Mouse (Mus musculus) G1E (cell line): Measurements from ENCODE around the gene Ankfy1. TPM values are rescaled to one million over a fixed set of nuclear protein-coding genes. Genes with fewer than 3 reads are reported as not detected.
A peak's percentile ranks its signal among the peaks of the same experiment; 100 is the strongest.

ENCODE experiments used
- ATAC-seq: 2 replicates; pipeline ENCODE4 v1.8.0; 2016; ENCODE audit warnings: mild to moderate bottlenecking; ENCODE audit not compliant: insufficient number of reproducible peaks, poor library complexity, low FRiP score, severe bottlenecking; ENCODE audit errors: extremely low read depth
- DNase-seq: peaks from one replicate; pipeline ENCODE4 v3.0.0; 2012; ENCODE audit warnings: low spot score
- H3K27me3 ChIP-seq: 2 replicates; pipeline ENCODE4 v1.6.1; 2012; ENCODE audit warnings: mild to moderate bottlenecking, low read length, inconsistent platforms; ENCODE audit not compliant: insufficient read depth
- H3K36me3 ChIP-seq: replicated peaks from 2 replicates; pipeline ENCODE3; 2012; ENCODE audit warnings: mild to moderate bottlenecking, inconsistent platforms
- H3K4me1 ChIP-seq: 2 replicates; pipeline ENCODE4 v1.6.1; 2012; ENCODE audit warnings: low read depth, low read length, inconsistent platforms, mixed read lengths; ENCODE audit not compliant: insufficient read depth
- H3K4me3 ChIP-seq: 2 replicates; pipeline ENCODE4 v1.5.1; 2012; ENCODE audit warnings: low read depth, mild to moderate bottlenecking, inconsistent platforms, low read length, moderate library complexity, mixed read lengths
- H3K9me3 ChIP-seq: replicated peaks from 2 replicates; pipeline ENCODE4 v1.6.1; 2012; ENCODE audit warnings: inconsistent platforms
- CTCF ChIP-seq: IDR thresholded peaks from 2 replicates; pipeline ENCODE4 v1.5.1; 2012; ENCODE audit warnings: low read depth, low read length, inconsistent platforms, mixed read lengths
- GATA1 ChIP-seq: IDR thresholded peaks from 2 replicates; pipeline ENCODE4 v1.6.1; 2012; ENCODE audit warnings: borderline replicate concordance, low read length, inconsistent platforms, mixed read lengths
- GATA2 ChIP-seq: IDR thresholded peaks from 2 replicates; pipeline ENCODE4 v1.6.1; 2012; ENCODE audit warnings: low read depth, low read length, inconsistent platforms, borderline replicate concordance
- POLR2AphosphoS5 ChIP-seq: IDR thresholded peaks from 2 replicates; pipeline ENCODE4 v1.6.1; 2012; ENCODE audit warnings: low read depth, low read length, inconsistent platforms; ENCODE audit not compliant: insufficient replicate concordance
- TAL1 ChIP-seq: conservative IDR thresholded peaks from 2 replicates; pipeline ENCODE4 v1.6.1; 2012; ENCODE audit warnings: low read depth, low read length, inconsistent platforms, mixed read lengths
- polyA plus RNA-seq: library from polyadenylated mRNA; stranded (reverse); fragments of >175 nt; gene quantifications from 2 replicates; pipeline ENCODE4 v1.2.3, GENCODE M21; 2012
- total RNA-seq, 2 experiments: library from RNA; stranded (forward) in 1 of 2; stranded (reverse) in 1 of 2; fragments of 200-1000 nt in 1 of 2; fragments of >200 nt in 1 of 2; fragmentation: Nextera tagmentation in 1 of 2; gene quantifications; 2 replicates each; pipeline ENCODE4 v1.2.3; 2014 to 2017

The Ankfy1 gene
- total and polyA plus RNA-seq, 3 experiments: 26.5 to 80.8 (median 63.6) TPM

GRCm38 (mm10) chr11:72664641-72665040 is 25.2 kb upstream of the Ankfy1 start:
- DNase-seq (no peak), ATAC-seq (no peak)
- peaks cover 14% of the 10 kb centered on the region; the same call in 1 of the 2 replicates for H3K4me1 ChIP-seq
- H3K4me3 ChIP-seq: no peak overlapping the region
- TF ChIP-seq POLR2AphosphoS5 (no peak), TAL1 (no peak), GATA1 (no peak), GATA2 (no peak), CTCF (no peak)
- peaks cover 20% of the 10 kb centered on the region for H3K36me3 ChIP-seq
- no peaks in the 10 kb centered on the region for H3K27me3 ChIP-seq
- no peaks in the 10 kb centered on the region for H3K9me3 ChIP-seq

- TF ChIP-seq POLR2AphosphoS5: no peak
- no peak for TF ChIP-seq TAL1
- no peak for TF ChIP-seq GATA2
- TF ChIP-seq CTCF: no peak
- no peak for TF ChIP-seq GATA1
- Histone ChIP-seq H3K27me3 (no peaks in the 10 kb centered on the region), H3K36me3 (peaks cover 43% of the 10 kb centered on the region), H3K4me1 (peaks cover 18% of the 10 kb centered on the region), H3K4me3 (no peak overlapping the region), H3K9me3 (no peaks in the 10 kb centered on the region)
- DNase-seq (no peak), ATAC-seq (no peak)
Measured at GRCm38 (mm10) chr11:72670634-72671033, 19.2 kb upstream of the Ankfy1 start.

GRCm38 (mm10) chr11:72671294-72671988 is 18.4 kb upstream of the Ankfy1 start:
- ATAC-seq (peak; percentile 60; the same call in 1 of the 2 replicates), DNase-seq (no peak)
- TF ChIP-seq TAL1 (peak; percentile 56), CTCF (no peak), GATA1 (no peak), GATA2 (no peak), POLR2AphosphoS5 (no peak)
- H3K4me1 ChIP-seq: peaks cover 18% of the 10 kb centered on the region
- H3K27me3 ChIP-seq: no peaks in the 10 kb centered on the region
- peaks cover 39% of the 10 kb centered on the region for H3K36me3 ChIP-seq
- no peak overlapping the region for H3K4me3 ChIP-seq
- no peaks in the 10 kb centered on the region for H3K9me3 ChIP-seq

GRCm38 (mm10) chr11:72672438-72672837 is 17.4 kb upstream of the Ankfy1 start:
- ATAC-seq (no peak), DNase-seq (no peak)

GRCm38 (mm10) chr11:72675280-72675679 is 14.5 kb upstream of the Ankfy1 start:
- DNase-seq (no peak), ATAC-seq (no peak)
- H3K9me3 ChIP-seq: no peaks in the 10 kb centered on the region
- TF ChIP-seq GATA1 (no peak), CTCF (no peak), TAL1 (no peak), POLR2AphosphoS5 (no peak), GATA2 (no peak)
- H3K36me3 ChIP-seq: peaks cover 37% of the 10 kb centered on the region
- H3K4me3 ChIP-seq: no peak overlapping the region
- H3K4me1 ChIP-seq: peaks cover 16% of the 10 kb centered on the region
- no peaks in the 10 kb centered on the region for H3K27me3 ChIP-seq

More at GRCm38 (mm10) chr11:72672438-72672837, 17.4 kb upstream of the Ankfy1 start:
- H3K27me3 ChIP-seq: no peaks in the 10 kb centered on the region
- H3K4me3 ChIP-seq: no peak overlapping the region
- H3K4me1 ChIP-seq: peaks cover 18% of the 10 kb centered on the region
- H3K36me3 ChIP-seq: peaks cover 34% of the 10 kb centered on the region
- H3K9me3 ChIP-seq: no peaks in the 10 kb centered on the region
- TF ChIP-seq TAL1 (no peak), GATA2 (no peak), GATA1 (no peak), CTCF (no peak), POLR2AphosphoS5 (no peak)

- ATAC-seq: no peak
- DNase-seq: no peak
- peaks cover 49% of the 10 kb centered on the region for H3K36me3 ChIP-seq
- H3K27me3 ChIP-seq: no peaks in the 10 kb centered on the region
- no peaks in the 10 kb centered on the region for H3K9me3 ChIP-seq
- H3K4me3 ChIP-seq: no peak overlapping the region
- H3K4me1 ChIP-seq: peaks cover 5% of the 10 kb centered on the region; the same call in 1 of the 2 replicates
- TF ChIP-seq GATA1 (no peak), CTCF (no peak), GATA2 (no peak), TAL1 (no peak), POLR2AphosphoS5 (no peak)
Measured at GRCm38 (mm10) chr11:72680726-72681125, 9.1 kb upstream of the Ankfy1 start.
